Comparison of ENCODE assay signal across 40 mouse cellular contexts in the genomic region with DNA sequence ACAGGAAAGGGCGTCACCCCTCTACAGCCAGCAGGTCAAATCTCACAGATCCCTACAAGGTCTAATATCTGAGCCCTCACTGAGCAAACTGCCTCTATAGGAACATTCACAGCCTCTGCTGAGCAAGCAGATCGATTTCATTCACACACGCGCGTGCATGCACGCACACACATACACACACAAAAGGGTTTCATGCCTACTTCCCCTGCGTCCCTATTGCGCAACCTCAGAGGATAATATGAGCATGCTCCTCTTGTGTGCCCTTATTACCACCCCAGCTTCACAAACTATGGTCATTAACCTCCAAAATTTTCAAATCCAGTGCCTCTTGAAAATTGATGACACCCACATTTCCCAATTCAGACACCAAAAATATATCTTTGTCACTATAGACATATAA. TPM values are rescaled to one million over a fixed set of nuclear protein-coding genes. Genes with fewer than 3 reads are reported as not detected.
"Had no signal": no experiment of that assay in that cellular context is flagged by ENCODE, and none has a peak within 500 bp of the region (broad histone marks: within the 10 kb centered on the region; RNA-seq: fewer than 3 reads in every experiment).

No protein-coding gene starts in this region.

- ATAC-seq: hindbrain, postnatal 0 days; intestine, embryonic 16.5 days; liver, embryonic 12.5 days had no signal

- H3K4me2 ChIP-seq: heart, embryonic 11.5 days; heart, embryonic 13.5 days; heart, embryonic 15.5 days; hindbrain, embryonic 13.5 days; hindbrain, embryonic 15.5 days; limb, embryonic 13.5 days; limb, embryonic 15.5 days; liver, embryonic 12.5 days had no signal

- H3K4me3 ChIP-seq: gastrocnemius, adult 2 months; heart, adult 2 months; heart, embryonic 13.5 days; heart, embryonic 15.5 days; hindbrain, embryonic 13.5 days; hindbrain, embryonic 15.5 days; layer of hippocampus, adult 2 months; limb, embryonic 13.5 days; limb, embryonic 15.5 days; liver, embryonic 12.5 days had no signal

- H3K36me3 ChIP-seq: heart, embryonic 13.5 days; heart, embryonic 15.5 days; limb, embryonic 13.5 days; limb, embryonic 15.5 days; liver, embryonic 12.5 days had no signal

- H3K27ac ChIP-seq: gastrocnemius, adult 2 months; heart, adult 2 months; heart, embryonic 13.5 days; heart, embryonic 15.5 days; hindbrain, embryonic 13.5 days; hindbrain, embryonic 15.5 days; hindbrain, postnatal 0 days; layer of hippocampus, adult 2 months; limb, embryonic 13.5 days; limb, embryonic 15.5 days; liver, embryonic 12.5 days had no signal

- H3K9me3 ChIP-seq: hindbrain, embryonic 15.5 days; limb, embryonic 15.5 days had no signal

- H3K27me3 ChIP-seq: heart, embryonic 13.5 days; heart, embryonic 15.5 days; hindbrain, embryonic 13.5 days; hindbrain, embryonic 15.5 days; limb, embryonic 13.5 days; limb, embryonic 15.5 days had no signal

- H3K4me1 ChIP-seq: heart, embryonic 13.5 days; heart, embryonic 15.5 days; hindbrain, embryonic 13.5 days; hindbrain, embryonic 15.5 days; limb, embryonic 13.5 days; limb, embryonic 15.5 days; liver, embryonic 12.5 days had no signal

- H3K9ac ChIP-seq: heart, embryonic 13.5 days; heart, embryonic 15.5 days; hindbrain, embryonic 13.5 days; hindbrain, embryonic 15.5 days; limb, embryonic 13.5 days; limb, embryonic 15.5 days; liver, embryonic 12.5 days had no signal

- DNase-seq: gastrocnemius, adult 2 months; gastrocnemius, postnatal 10 days; gastrocnemius, postnatal 25 days; heart, adult 11 months; heart, adult 2 months; heart, postnatal 14 days; heart, postnatal 36 days; kidney, adult 11 months; kidney, adult 8-10 months; kidney, postnatal 10 days; kidney, postnatal 25 days; kidney, postnatal 4 days; layer of hippocampus, postnatal 36 days; left cerebral cortex, postnatal 4 days had no signal

RNA-seq across cellular contexts. Expression of gene Gal3st3, which starts 15.1 kb away (rescaled TPM):
- total RNA-seq: gastrocnemius, postnatal 25 days; hematopoietic stem cell, adult 5-6 weeks; liver, adult 2 months had no signal
- polyA plus RNA-seq: liver, adult 2 months had no signal

RNA-seq across cellular contexts. Expression of gene Catsper1, which starts 22.4 kb away (rescaled TPM):
- total RNA-seq: gastrocnemius, adult 2 months; gastrocnemius, postnatal 10 days; gastrocnemius, postnatal 25 days; gastrocnemius, postnatal 4 days; heart, adult 2 months; heart, postnatal 14 days; heart, postnatal 36 days; hematopoietic stem cell, adult 5-6 weeks; hindbrain, postnatal 0 days; layer of hippocampus, adult 2 months; layer of hippocampus, postnatal 10 days; layer of hippocampus, postnatal 36 days; left cerebral cortex, adult 18-20 months; left cerebral cortex, adult 8-10 months; left cerebral cortex, postnatal 10 days; left cerebral cortex, postnatal 25 days; left cerebral cortex, postnatal 4 days; liver, adult 2 months had no signal
- polyA plus RNA-seq: frontal cortex, adult 2 months; heart, embryonic 11.5 days; heart, embryonic 13.5 days; heart, embryonic 15.5 days; heart, postnatal 0 days; hindbrain, embryonic 11.5 days; hindbrain, embryonic 13.5 days; hindbrain, embryonic 15.5 days; hindbrain, postnatal 0 days; intestine, embryonic 14.5 days; intestine, embryonic 16.5 days; kidney, embryonic 14.5 days; kidney, embryonic 16.5 days; limb, embryonic 11.5 days; limb, embryonic 13.5 days; limb, embryonic 15.5 days; liver, adult 2 months; liver, embryonic 12.5 days had no signal

RNA-seq across cellular contexts. Expression of gene Cst6, which starts 36.2 kb away (rescaled TPM):
- total RNA-seq: liver, adult 2 months had no signal
- polyA plus RNA-seq: kidney, embryonic 16.5 days; liver, adult 2 months; liver, embryonic 12.5 days had no signal
